Mouse (Mus musculus): ENCODE measurements at regions not wholly inside any gene's neighbourhood (a gene's known extent, or its start where the extent isn't known, plus 50 kb on each side); places are given as distances from the start of the nearest gene placed in this dataset.

DNA sequence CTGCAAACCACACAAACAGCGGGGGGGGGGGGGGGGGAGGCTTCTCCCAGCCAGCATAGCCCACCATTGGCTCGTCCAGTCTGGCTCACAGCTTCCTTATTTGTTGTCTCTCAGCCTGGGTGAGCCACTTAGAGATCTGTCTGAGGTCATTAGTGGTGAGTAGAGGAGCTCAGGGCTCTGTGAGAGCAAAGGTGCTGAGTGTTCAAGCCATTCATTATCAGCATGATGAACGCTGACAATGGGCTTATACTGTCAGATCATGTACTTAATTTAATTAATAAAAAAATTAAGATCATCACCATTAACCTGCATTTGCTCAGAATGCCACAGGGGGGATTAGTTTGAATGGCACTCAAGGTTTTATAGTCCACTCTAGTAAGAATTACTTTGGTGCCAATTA is 98.5 kb downstream of the Gm12689 start:
- Histone ChIP-seq H3K27ac (replicated peaks) (no peak overlapping the region), H3K27me3 (replicated peaks) (no peaks in the 10 kb centered on the region), H3K9ac (no peak overlapping the region), H3K4me1 (no peaks in the 10 kb centered on the region), H3K36me3 (no peaks in the 10 kb centered on the region), H3K4me2 (no peak overlapping the region), H3K9me3 (no peaks in the 10 kb centered on the region), H3K4me3 (no peak overlapping the region)
- ATAC-seq (ENCODE audit: extremely low read depth, insufficient number of reproducible peaks, low FRiP score, low TSS enrichment) = no peak
- 46% methylated on average over 3 of the region's 3 CpGs for WGBS

DNA sequence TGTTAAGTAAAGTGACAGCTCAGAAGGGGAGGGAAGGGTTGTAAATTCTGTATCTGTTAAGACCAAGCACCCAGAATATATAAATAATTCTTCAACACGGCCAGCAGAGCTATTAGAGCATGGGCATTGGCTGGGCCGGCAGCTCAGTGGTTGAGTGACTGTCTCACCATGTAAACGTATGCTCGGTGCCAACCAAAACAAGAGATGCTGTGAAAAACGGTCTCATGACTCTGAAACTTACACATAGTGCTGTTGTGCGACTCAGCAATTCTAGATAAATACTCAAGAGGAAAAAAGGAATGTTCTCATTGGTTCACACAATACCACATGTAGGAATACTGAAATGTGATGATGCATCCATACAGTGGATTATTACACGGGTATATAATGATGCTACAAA is 111.8 kb downstream of the Gm12689 start:
- no peaks in the 10 kb centered on the region for H3K36me3 ChIP-seq
- no peak overlapping the region for H3K27ac ChIP-seq (replicated peaks)
- no peaks in the 10 kb centered on the region for H3K4me1 ChIP-seq
- no peak overlapping the region for H3K9ac ChIP-seq
- ATAC-seq (ENCODE audit: extremely low read depth, insufficient number of reproducible peaks, low FRiP score, low TSS enrichment) = no peak
- H3K9me3 ChIP-seq = no peaks in the 10 kb centered on the region
- no peaks in the 10 kb centered on the region; the same call in 1 of the 2 replicates for H3K27me3 ChIP-seq (replicated peaks)
- no peak overlapping the region for H3K4me2 ChIP-seq
- no peak overlapping the region for H3K4me3 ChIP-seq
- WGBS = 64% methylated on average over 7 of the region's 7 CpGs

DNA sequence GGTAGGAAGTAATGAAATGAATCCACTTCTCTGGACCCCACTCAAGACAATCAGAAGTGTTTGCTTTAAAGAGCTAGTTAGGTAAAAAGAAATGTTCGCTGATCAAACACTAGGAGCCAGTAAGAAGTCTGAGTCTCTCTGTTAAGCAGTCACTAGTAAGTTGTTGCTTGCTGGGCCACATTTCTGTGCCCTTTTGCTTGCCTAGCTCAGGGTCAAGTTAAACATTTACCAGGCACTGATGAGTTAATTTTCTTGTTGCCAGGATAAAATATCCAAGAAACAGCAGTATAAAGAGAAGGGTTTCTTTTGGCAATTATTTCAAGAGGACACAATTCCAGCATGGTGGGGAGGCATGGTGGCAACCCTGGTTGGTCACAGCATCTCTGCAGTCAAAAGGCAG is 127.7 kb downstream of the Gm12689 start:
- no peak overlapping the region for H3K27ac ChIP-seq (replicated peaks)
- no peaks in the 10 kb centered on the region for H3K9me3 ChIP-seq
- 64% methylated on average over 1 of the region's 1 CpGs for WGBS

DNA sequence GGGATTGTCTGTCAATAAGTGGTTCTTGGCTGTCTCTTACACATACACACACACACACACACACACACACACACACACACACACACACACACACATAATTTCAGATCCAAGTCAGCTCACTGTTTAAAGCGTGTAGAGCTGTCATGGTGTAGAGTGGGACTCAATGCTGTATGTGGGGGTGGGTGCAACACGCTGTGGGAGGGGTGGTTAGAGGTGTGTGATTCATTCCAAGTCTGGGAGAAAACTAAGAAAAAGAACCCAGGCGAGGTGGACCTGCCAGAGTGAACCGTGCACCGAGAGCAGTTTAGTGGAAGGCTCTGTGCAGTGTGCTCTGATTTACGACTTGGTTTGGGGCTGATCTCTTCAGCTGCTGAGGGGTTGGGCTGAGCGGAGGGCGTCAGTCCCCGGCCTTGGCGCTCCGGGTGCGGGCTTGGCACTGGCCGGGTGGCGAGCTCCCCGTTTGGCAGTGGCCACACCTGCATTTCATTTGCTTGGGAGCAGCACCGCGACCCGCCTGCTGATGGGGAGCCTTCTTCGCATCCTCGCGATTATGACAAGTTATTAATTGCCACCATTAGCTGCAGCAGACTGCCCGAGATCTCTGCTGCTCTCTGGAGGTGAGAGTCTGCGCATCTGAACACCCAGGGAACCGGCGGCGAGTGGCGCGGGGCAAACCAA is 149.5 kb downstream of the Gm12689 start:
- no peaks in the 10 kb centered on the region for H3K4me1 ChIP-seq
- peak overlapping the region; percentile 66 for H3K4me2 ChIP-seq
- no peaks in the 10 kb centered on the region for H3K9me3 ChIP-seq
- peaks cover 10% of the 10 kb centered on the region for H3K27me3 ChIP-seq (replicated peaks)
- H3K4me3 ChIP-seq = peak overlapping the region; percentile 41
- WGBS = 29% methylated on average over 28 of the region's 28 CpGs
- H3K36me3 ChIP-seq = no peaks in the 10 kb centered on the region
- ATAC-seq (ENCODE audit: extremely low read depth, insufficient number of reproducible peaks, low FRiP score, low TSS enrichment) = no peak
- H3K9ac ChIP-seq = 0 out of 2 replicates have a peak overlapping the region, but pooled peaks have one; percentile 2
- H3K27ac ChIP-seq (replicated peaks) = no peak overlapping the region

More for the DNA sequence above, 127.7 kb downstream of the Gm12689 start:
- Histone ChIP-seq H3K9ac (no peak overlapping the region), H3K4me1 (no peaks in the 10 kb centered on the region), H3K4me3 (no peak overlapping the region), H3K27me3 (replicated peaks) (no peaks in the 10 kb centered on the region), H3K36me3 (no peaks in the 10 kb centered on the region), H3K4me2 (no peak overlapping the region)
- no peak for ATAC-seq (ENCODE audit: extremely low read depth, insufficient number of reproducible peaks, low FRiP score, low TSS enrichment)

DNA sequence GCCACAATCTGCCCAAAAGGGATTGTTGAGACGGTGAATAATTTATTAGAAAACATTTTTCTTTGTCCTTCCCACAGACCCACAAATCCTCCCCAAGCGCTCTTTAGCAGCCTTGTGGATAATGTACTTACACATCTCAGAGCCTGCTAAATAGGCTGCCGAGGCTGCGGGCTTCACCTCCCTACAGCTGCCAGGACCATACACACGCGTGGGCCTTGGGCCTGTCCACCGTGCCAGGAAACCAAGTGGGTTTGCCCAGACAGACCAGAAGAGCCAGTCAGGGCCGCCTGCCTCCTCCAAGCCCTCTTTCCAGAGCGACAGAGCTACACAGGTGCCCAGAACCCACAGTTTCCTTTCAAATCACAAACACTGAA is 150.0 kb downstream of the Gm12689 start:
- Histone ChIP-seq H3K4me3 (peak overlapping the region; percentile 41), H3K9me3 (no peaks in the 10 kb centered on the region), H3K9ac (0 out of 2 replicates have a peak overlapping the region, but pooled peaks have one; percentile 2), H3K36me3 (no peaks in the 10 kb centered on the region), H3K27me3 (replicated peaks) (peaks cover 10% of the 10 kb centered on the region), H3K4me2 (peak overlapping the region; percentile 66), H3K27ac (replicated peaks) (no peak overlapping the region), H3K4me1 (no peaks in the 10 kb centered on the region)
- no peak for ATAC-seq (ENCODE audit: extremely low read depth, insufficient number of reproducible peaks, low FRiP score, low TSS enrichment)
- WGBS = 58% methylated on average over 9 of the region's 9 CpGs

DNA sequence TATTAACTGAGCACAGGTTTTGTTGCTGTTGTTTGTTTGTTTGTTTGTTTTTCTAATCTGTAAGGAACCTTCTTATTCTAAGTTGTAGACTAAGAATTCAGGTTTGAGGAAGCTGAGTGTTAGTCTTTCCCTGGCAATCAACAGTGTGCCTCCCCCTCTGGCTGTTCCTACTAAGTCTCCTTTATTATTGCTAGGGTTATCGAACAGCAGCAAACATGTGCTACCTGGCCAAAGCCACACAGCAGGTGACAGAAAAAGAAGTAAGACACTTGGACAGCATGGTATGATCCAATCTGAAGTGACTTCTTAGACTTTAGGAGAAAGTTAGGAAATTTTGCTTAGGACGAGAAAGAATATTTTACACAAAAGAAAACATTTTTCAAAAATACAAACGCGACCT is 163.3 kb downstream of the Gm12689 start:
- H3K27me3 ChIP-seq (replicated peaks) = no peaks in the 10 kb centered on the region
- H3K4me1 ChIP-seq = peaks cover 3% of the 10 kb centered on the region; the same call in 1 of the 2 replicates
- 64% methylated on average over 4 of the region's 4 CpGs for WGBS
- no peak overlapping the region for H3K4me3 ChIP-seq
- no peaks in the 10 kb centered on the region for H3K9me3 ChIP-seq
- H3K36me3 ChIP-seq = no peaks in the 10 kb centered on the region
- peak overlapping the region; percentile 47; the same call in 1 of the 2 replicates for H3K4me2 ChIP-seq
- no peak for ATAC-seq (ENCODE audit: extremely low read depth, insufficient number of reproducible peaks, low FRiP score, low TSS enrichment)
- no peak overlapping the region for H3K9ac ChIP-seq
- H3K27ac ChIP-seq (replicated peaks) = no peak overlapping the region

DNA sequence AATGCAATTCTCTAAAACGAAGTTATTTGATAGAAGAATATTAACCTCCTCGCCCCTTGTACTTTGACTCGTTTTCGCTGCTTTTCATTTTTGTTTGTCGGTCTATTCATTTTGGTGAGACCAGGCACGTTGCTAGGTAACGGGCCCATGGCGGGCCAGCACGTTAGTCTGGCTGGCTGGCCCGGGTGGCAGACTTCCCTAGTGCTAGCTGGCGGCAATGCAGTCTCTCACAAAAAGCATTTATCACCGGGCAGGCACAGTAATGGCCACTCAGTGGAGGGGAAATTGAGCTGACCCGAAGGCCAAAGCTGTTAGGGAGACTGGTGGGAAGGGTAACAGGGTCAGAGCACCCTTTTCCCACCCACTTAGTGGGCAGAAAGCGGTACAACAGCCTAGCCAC is 163.7 kb downstream of the Gm12689 start:
- H3K4me1 ChIP-seq = peaks cover 3% of the 10 kb centered on the region; the same call in 1 of the 2 replicates
- no peak overlapping the region; the same call in 1 of the 2 replicates for H3K4me3 ChIP-seq
- no peaks in the 10 kb centered on the region for H3K27me3 ChIP-seq (replicated peaks)
- H3K27ac ChIP-seq (replicated peaks) = no peak overlapping the region
- peak overlapping the region; percentile 47 for H3K4me2 ChIP-seq
- H3K9ac ChIP-seq = no peak overlapping the region
- H3K9me3 ChIP-seq = no peaks in the 10 kb centered on the region
- no peaks in the 10 kb centered on the region for H3K36me3 ChIP-seq
- no peak for ATAC-seq (ENCODE audit: extremely low read depth, insufficient number of reproducible peaks, low FRiP score, low TSS enrichment)
- 17% methylated on average over 14 of the region's 14 CpGs for WGBS

DNA sequence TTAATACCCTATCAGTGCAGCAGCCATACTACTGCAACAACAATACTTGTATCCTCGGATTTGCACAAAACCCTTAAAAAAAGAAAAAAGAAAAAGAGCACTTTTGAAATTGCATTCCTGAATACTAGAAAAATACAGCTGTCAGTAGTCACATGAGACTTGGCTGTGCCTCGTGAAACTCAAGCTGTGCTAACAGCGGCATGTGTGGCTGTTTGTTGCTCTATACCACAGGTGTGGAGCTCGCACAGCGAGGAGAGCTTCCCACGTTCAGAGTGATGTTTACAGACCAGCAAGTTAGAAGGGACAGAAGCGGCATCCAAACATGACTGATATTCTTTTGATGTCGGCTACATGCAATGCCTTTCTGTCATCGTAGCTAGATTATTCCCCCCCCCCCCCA is 169.8 kb downstream of the Gm12689 start:
- Histone ChIP-seq H3K36me3 (no peaks in the 10 kb centered on the region), H3K27me3 (replicated peaks) (no peaks in the 10 kb centered on the region), H3K9ac (no peak overlapping the region), H3K4me3 (no peak overlapping the region), H3K4me1 (no peaks in the 10 kb centered on the region), H3K9me3 (no peaks in the 10 kb centered on the region), H3K4me2 (no peak overlapping the region), H3K27ac (replicated peaks) (no peak overlapping the region)
- WGBS = 69% methylated on average over 9 of the region's 9 CpGs
- no peak for ATAC-seq (ENCODE audit: extremely low read depth, insufficient number of reproducible peaks, low FRiP score, low TSS enrichment)

DNA sequence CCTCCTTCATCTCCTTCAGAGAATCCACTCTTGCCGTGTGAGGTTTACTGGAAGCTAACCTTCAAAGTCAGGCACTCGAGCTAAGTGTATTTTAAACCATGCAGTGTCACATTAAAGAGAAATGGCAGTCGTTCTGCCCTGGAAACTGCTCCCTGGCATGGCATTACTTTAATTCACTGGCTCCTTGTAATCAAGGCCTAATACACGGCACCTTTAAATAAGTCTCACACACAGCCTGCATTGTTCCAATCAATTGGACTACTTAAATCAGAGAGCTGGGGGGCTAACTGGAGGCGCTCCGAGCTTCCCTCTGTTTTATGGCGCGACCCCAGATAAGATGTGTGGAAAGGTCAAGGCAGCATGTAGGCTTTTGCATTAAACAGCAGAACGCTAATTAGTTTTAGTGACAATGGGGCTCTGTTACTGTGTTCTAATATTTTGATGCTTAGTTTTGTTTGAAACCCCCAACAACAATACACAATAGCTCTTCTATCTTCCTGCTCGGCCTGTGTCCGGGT is 180.1 kb downstream of the Gm12689 start:
- no peak overlapping the region for H3K27ac ChIP-seq (replicated peaks)
- H3K9ac ChIP-seq = no peak overlapping the region
- no peaks in the 10 kb centered on the region for H3K27me3 ChIP-seq (replicated peaks)
- no peaks in the 10 kb centered on the region for H3K36me3 ChIP-seq
- no peak overlapping the region for H3K4me2 ChIP-seq
- no peak overlapping the region for H3K4me3 ChIP-seq
- no peaks in the 10 kb centered on the region for H3K4me1 ChIP-seq
- no peaks in the 10 kb centered on the region for H3K9me3 ChIP-seq
- WGBS = 44% methylated on average over 11 of the region's 11 CpGs
- no peak for ATAC-seq (ENCODE audit: extremely low read depth, insufficient number of reproducible peaks, low FRiP score, low TSS enrichment)

DNA sequence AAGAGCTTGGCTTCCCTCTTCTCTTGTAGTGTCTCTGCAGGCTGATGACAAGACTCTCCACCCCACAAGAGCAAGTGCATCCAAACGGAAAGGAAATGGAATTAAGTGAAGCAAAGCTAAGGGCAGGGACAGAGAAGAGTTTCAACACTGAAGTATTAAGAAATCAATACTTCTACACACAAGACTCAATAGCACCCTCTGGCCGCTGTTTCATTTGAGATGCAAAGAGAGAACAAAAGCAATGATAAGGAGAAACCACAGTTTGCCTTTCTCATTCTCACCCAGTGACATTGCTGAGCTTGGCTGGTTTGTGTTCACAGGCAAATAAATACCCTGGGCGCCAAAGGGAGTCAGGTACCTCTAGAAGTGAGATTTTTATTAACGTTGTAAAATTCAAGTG is 171.8 kb upstream of the Foxd3 start:
- 51% methylated on average over 4 of the region's 4 CpGs for WGBS
- H3K4me1 ChIP-seq = no peaks in the 10 kb centered on the region
- no peak overlapping the region for H3K27ac ChIP-seq (replicated peaks)
- H3K36me3 ChIP-seq = no peaks in the 10 kb centered on the region
- no peak overlapping the region for H3K9ac ChIP-seq
- H3K4me2 ChIP-seq = no peak overlapping the region
- ATAC-seq (ENCODE audit: extremely low read depth, insufficient number of reproducible peaks, low FRiP score, low TSS enrichment) = no peak
- H3K27me3 ChIP-seq (replicated peaks) = no peaks in the 10 kb centered on the region
- H3K9me3 ChIP-seq = no peaks in the 10 kb centered on the region
- no peak overlapping the region for H3K4me3 ChIP-seq

DNA sequence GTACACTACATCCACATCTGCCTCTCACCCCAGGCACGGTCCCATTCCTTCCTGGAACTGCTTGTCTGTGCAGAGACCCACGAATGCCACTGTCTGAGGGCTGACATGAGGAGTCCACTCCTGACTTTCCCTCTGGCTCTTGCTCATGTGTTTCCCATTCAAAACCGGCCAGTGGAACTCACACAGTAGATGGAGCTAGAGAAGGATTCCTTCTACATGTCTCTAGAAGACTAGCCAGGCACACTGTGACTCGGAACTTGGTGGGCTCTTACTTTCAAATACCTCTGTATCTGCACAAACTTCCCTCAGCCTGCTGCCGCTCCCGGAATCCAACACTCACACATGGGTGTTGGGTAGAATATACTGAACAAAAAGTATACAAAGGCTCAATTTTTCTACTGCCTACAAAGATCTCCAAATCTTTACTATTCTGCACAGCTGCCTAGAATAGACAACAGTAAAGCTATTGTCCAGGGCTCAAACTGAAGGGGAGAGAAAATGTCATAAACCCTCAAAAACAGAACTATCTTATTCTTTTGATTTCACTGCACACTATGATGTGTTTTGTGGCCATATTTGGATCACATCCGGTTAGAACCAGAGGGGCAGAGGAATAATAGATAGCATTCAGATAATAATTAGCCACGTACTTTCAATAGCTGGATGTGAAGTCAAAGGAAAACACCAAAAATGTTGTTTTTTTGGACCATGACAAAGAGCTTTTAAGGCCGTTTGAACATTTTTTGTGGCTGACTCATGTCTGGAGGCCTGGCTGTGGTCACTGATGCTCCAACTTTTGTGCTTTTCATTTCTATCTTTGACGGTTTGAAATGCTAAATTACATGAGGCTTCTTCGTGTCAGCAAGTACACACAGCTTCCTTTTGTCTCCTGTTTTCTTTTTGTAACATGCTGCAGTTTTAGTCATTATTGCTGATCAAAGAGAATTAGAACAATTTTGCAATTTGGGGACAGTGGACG is 164.3 kb upstream of the Foxd3 start:
- H3K9ac ChIP-seq = no peak overlapping the region
- H3K4me3 ChIP-seq = no peak overlapping the region
- H3K4me1 ChIP-seq = no peaks in the 10 kb centered on the region
- H3K27me3 ChIP-seq (replicated peaks) = no peaks in the 10 kb centered on the region
- H3K27ac ChIP-seq (replicated peaks) = 0 out of 2 replicates have a peak overlapping the region, but pooled peaks have one; percentile 3
- H3K4me2 ChIP-seq = no peak overlapping the region
- no peaks in the 10 kb centered on the region for H3K9me3 ChIP-seq
- 56% methylated on average over 12 of the region's 12 CpGs for WGBS
- no peak for ATAC-seq (ENCODE audit: extremely low read depth, insufficient number of reproducible peaks, low FRiP score, low TSS enrichment)
- H3K36me3 ChIP-seq = no peaks in the 10 kb centered on the region
